Mouse (Mus musculus): Measurements from ENCODE around the gene Cyp8b1. TPM values are rescaled to one million over a fixed set of nuclear protein-coding genes. Genes with fewer than 3 reads are reported as not detected.
A peak's percentile ranks its signal among the peaks of the same experiment; 100 is the strongest.

Cyp8b1 gene
- total RNA-seq, 1 experiment, result not detected

DNA sequence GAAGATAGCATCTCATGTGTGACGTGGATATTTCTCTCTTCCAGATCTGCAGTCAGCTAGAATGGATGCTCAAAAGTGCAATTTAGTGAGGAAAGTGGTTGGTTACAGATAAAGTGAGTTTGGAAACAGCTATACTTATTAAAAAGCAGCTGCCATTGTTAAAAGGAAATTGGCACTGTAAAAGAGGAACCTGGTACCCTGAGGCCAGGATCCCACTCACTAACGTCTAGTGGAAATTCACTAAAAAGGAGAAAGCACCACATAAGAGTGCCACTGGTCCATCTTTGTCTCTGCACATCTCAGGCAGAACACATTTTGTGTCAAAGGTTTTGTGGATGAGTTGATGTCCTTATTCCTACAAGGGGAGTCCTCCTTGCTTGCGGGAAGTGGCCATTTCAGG lies 27.5 kb upstream of the Cyp8b1 start:
- Histone ChIP-seq H3K27ac (ENCODE audit: insufficient read depth, low read depth, low read length, poor library complexity, severe bottlenecking) (no peak overlapping the region), H3K9ac (ENCODE audit: insufficient read depth, low read depth, low read length, poor library complexity, severe bottlenecking) (no peak overlapping the region), H3K9me3 (ENCODE audit: control insufficient read depth, insufficient read depth, low read depth, low read length) (no peaks in the 10 kb centered on the region), H3K4me1 (ENCODE audit: control insufficient read depth in 2 of 2, insufficient read depth in 2 of 2, low read length in 2 of 2, poor library complexity in 1 of 2) (no peaks in the 10 kb centered on the region), H3K4me3 (ENCODE audit: insufficient read depth in 1 of 2, low read depth in 1 of 2, low read length in 2 of 2, poor library complexity in 1 of 2, severe bottlenecking in 1 of 2) (no peak overlapping the region), H3K36me3 (ENCODE audit: control insufficient read depth, insufficient read depth, low read length, poor library complexity, severe bottlenecking) (no peaks in the 10 kb centered on the region)
- TF ChIP-seq HCFC1 (IDR thresholded peaks at IDR 0.05; ENCODE audit: borderline replicate concordance, insufficient read depth, low read length) (no peak), CHD2 (IDR thresholded peaks at IDR 0.05; ENCODE audit: low read depth, low read length) (no peak), MAFK (IDR thresholded peaks at IDR 0.05; ENCODE audit: insufficient read depth, low read depth, low read length) (no peak), ZC3H11A (IDR thresholded peaks at IDR 0.05; ENCODE audit: borderline replicate concordance, low read depth, low read length) (no peak), ZNF384 (IDR thresholded peaks at IDR 0.05; ENCODE audit: low read depth, low read length) (no peak)
- DNase-seq (ENCODE audit: low read depth, low spot score), result no peak
- in situ Hi-C loops (cut with MboI; ENCODE audit: low sequenced_read_pairs in 2 of 2, unreplicated experiment in 2 of 2), result no loop called here

- Histone ChIP-seq H3K4me3 (ENCODE audit: insufficient read depth in 1 of 2, low read depth in 1 of 2, low read length in 2 of 2, poor library complexity in 1 of 2, severe bottlenecking in 1 of 2) (no peak overlapping the region), H3K27ac (ENCODE audit: insufficient read depth, low read depth, low read length, poor library complexity, severe bottlenecking) (no peak overlapping the region), H3K9ac (ENCODE audit: insufficient read depth, low read depth, low read length, poor library complexity, severe bottlenecking) (no peak overlapping the region), H3K4me1 (ENCODE audit: control insufficient read depth in 2 of 2, insufficient read depth in 2 of 2, low read length in 2 of 2, poor library complexity in 1 of 2) (no peaks in the 10 kb centered on the region), H3K36me3 (ENCODE audit: control insufficient read depth, insufficient read depth, low read length, poor library complexity, severe bottlenecking) (no peaks in the 10 kb centered on the region), H3K9me3 (ENCODE audit: control insufficient read depth, insufficient read depth, low read depth, low read length) (no peaks in the 10 kb centered on the region)
- no peak for DNase-seq (ENCODE audit: low read depth, low spot score)
- in situ Hi-C loops (cut with MboI; ENCODE audit: low sequenced_read_pairs in 2 of 2, unreplicated experiment in 2 of 2), result no loop called here
- no peak for TF ChIP-seq ZC3H11A (IDR thresholded peaks at IDR 0.05; ENCODE audit: borderline replicate concordance, low read depth, low read length)
- no peak for TF ChIP-seq CHD2 (IDR thresholded peaks at IDR 0.05; ENCODE audit: low read depth, low read length)
- TF ChIP-seq HCFC1 (IDR thresholded peaks at IDR 0.05; ENCODE audit: borderline replicate concordance, insufficient read depth, low read length), result no peak
Observed at GRCm38 (mm10) chr9:121943005-121943404, 26.9 kb upstream of the Cyp8b1 start.

DNA sequence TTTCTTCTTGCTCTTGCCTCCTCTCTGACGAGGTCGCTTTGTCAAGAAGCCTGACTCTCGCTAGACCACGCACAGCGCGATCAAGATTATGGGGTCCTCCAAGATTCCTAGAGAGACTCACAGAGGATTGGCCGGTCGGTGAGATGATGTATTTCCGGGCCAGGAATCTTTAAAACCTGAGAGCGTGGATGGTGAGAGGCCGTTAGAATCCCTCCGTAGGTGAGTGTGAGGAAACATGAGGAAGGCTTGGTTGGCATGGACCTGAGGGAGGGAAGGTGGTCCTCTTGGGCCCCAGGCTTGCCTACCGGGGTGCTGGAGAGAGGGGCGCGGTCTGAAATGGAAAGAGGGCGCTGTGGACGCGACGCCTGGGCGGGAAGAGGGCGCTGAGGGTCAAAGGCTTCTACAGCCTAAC lies 21.8 kb upstream of the Cyp8b1 start:
- no peaks in the 10 kb centered on the region for H3K36me3 ChIP-seq (ENCODE audit: control insufficient read depth, insufficient read depth, low read length, poor library complexity, severe bottlenecking)
- no peaks in the 10 kb centered on the region for H3K9me3 ChIP-seq (ENCODE audit: control insufficient read depth, insufficient read depth, low read depth, low read length)
- DNase-seq (ENCODE audit: low read depth, low spot score), result no peak
- in situ Hi-C loops (cut with MboI; ENCODE audit: low sequenced_read_pairs in 2 of 2, unreplicated experiment in 2 of 2), result no loop called here
- H3K27ac ChIP-seq (ENCODE audit: insufficient read depth, low read depth, low read length, poor library complexity, severe bottlenecking), result no peak overlapping the region
- TF ChIP-seq ZNF384 (IDR thresholded peaks at IDR 0.05; ENCODE audit: low read depth, low read length) (no peak), CHD2 (IDR thresholded peaks at IDR 0.05; ENCODE audit: low read depth, low read length) (no peak), HCFC1 (IDR thresholded peaks at IDR 0.05; ENCODE audit: borderline replicate concordance, insufficient read depth, low read length) (no peak), ZC3H11A (IDR thresholded peaks at IDR 0.05; ENCODE audit: borderline replicate concordance, low read depth, low read length) (no peak), MAFK (IDR thresholded peaks at IDR 0.05; ENCODE audit: insufficient read depth, low read depth, low read length) (no peak)
- no peaks in the 10 kb centered on the region for H3K4me1 ChIP-seq (ENCODE audit: control insufficient read depth in 2 of 2, insufficient read depth in 2 of 2, low read length in 2 of 2, poor library complexity in 1 of 2)
- H3K4me3 ChIP-seq (ENCODE audit: insufficient read depth in 1 of 2, low read depth in 1 of 2, low read length in 2 of 2, poor library complexity in 1 of 2, severe bottlenecking in 1 of 2), result peak overlapping the region in 1 of 2 experiments; percentile 34; a peak in 2 of 4 replicates
- H3K9ac ChIP-seq (ENCODE audit: insufficient read depth, low read depth, low read length, poor library complexity, severe bottlenecking), result no peak overlapping the region

DNA sequence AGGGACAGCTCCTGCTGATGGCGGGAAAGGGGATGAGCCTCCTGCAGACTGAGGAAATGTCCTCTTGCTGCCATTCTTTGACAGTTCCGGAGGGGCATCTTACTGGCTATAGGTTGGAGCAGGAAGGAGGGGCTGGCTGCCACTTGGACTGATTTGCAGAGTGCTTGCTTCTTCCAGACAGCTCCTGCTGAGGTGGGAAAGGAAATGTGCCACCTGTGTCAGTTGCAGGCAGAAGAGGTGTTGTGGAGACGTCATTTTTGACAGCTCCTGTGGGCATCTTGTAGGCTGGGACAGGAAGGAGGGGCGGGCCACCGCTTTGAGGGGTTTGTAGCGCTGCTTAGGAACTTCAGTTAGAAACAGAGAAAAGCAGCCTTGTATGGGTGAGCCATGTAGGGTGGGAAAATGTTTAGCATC lies 21.4 kb upstream of the Cyp8b1 start:
- Histone ChIP-seq H3K4me3 (ENCODE audit: insufficient read depth in 1 of 2, low read depth in 1 of 2, low read length in 2 of 2, poor library complexity in 1 of 2, severe bottlenecking in 1 of 2) (no peak overlapping the region), H3K9ac (ENCODE audit: insufficient read depth, low read depth, low read length, poor library complexity, severe bottlenecking) (no peak overlapping the region), H3K27ac (ENCODE audit: insufficient read depth, low read depth, low read length, poor library complexity, severe bottlenecking) (no peak overlapping the region), H3K36me3 (ENCODE audit: control insufficient read depth, insufficient read depth, low read length, poor library complexity, severe bottlenecking) (no peaks in the 10 kb centered on the region), H3K4me1 (ENCODE audit: control insufficient read depth in 2 of 2, insufficient read depth in 2 of 2, low read length in 2 of 2, poor library complexity in 1 of 2) (no peaks in the 10 kb centered on the region), H3K9me3 (ENCODE audit: control insufficient read depth, insufficient read depth, low read depth, low read length) (no peaks in the 10 kb centered on the region)
- no peak for TF ChIP-seq MAFK (IDR thresholded peaks at IDR 0.05; ENCODE audit: insufficient read depth, low read depth, low read length)
- TF ChIP-seq ZC3H11A (IDR thresholded peaks at IDR 0.05; ENCODE audit: borderline replicate concordance, low read depth, low read length), result no peak
- TF ChIP-seq CHD2 (IDR thresholded peaks at IDR 0.05; ENCODE audit: low read depth, low read length), result no peak
- TF ChIP-seq ZNF384 (IDR thresholded peaks at IDR 0.05; ENCODE audit: low read depth, low read length), result no peak
- no peak for TF ChIP-seq HCFC1 (IDR thresholded peaks at IDR 0.05; ENCODE audit: borderline replicate concordance, insufficient read depth, low read length)
- DNase-seq (ENCODE audit: low read depth, low spot score), result no peak
- in situ Hi-C loops (cut with MboI; ENCODE audit: low sequenced_read_pairs in 2 of 2, unreplicated experiment in 2 of 2), result no loop called here

- Histone ChIP-seq H3K9me3 (ENCODE audit: control insufficient read depth, insufficient read depth, low read depth, low read length) (no peaks in the 10 kb centered on the region), H3K4me1 (ENCODE audit: control insufficient read depth in 2 of 2, insufficient read depth in 2 of 2, low read length in 2 of 2, poor library complexity in 1 of 2) (no peaks in the 10 kb centered on the region), H3K4me3 (ENCODE audit: insufficient read depth in 1 of 2, low read depth in 1 of 2, low read length in 2 of 2, poor library complexity in 1 of 2, severe bottlenecking in 1 of 2) (peak overlapping the region in 1 of 2 experiments; percentile 3; a peak in 1 of 4 replicates), H3K36me3 (ENCODE audit: control insufficient read depth, insufficient read depth, low read length, poor library complexity, severe bottlenecking) (no peaks in the 10 kb centered on the region), H3K27ac (ENCODE audit: insufficient read depth, low read depth, low read length, poor library complexity, severe bottlenecking) (no peak overlapping the region), H3K9ac (ENCODE audit: insufficient read depth, low read depth, low read length, poor library complexity, severe bottlenecking) (no peak overlapping the region)
- in situ Hi-C loops (cut with MboI; ENCODE audit: low sequenced_read_pairs in 2 of 2, unreplicated experiment in 2 of 2), result no loop called here
- no peak for DNase-seq (ENCODE audit: low read depth, low spot score)
- TF ChIP-seq CHD2 (IDR thresholded peaks at IDR 0.05; ENCODE audit: low read depth, low read length) (0 out of 2 replicates have a peak, but pooled peaks have one; percentile 42), HCFC1 (IDR thresholded peaks at IDR 0.05; ENCODE audit: borderline replicate concordance, insufficient read depth, low read length) (no peak)
Observed at GRCm38 (mm10) chr9:121936952-121937351, 20.8 kb upstream of the Cyp8b1 start.

Data from ES-E14 (cell line).